Mouse (Mus musculus) left cerebral cortex, postnatal 25 days (tissue): Measurements from ENCODE around the gene Foxf1. TPM values are rescaled to one million over a fixed set of nuclear protein-coding genes. Genes with fewer than 3 reads are reported as not detected.
A peak's percentile ranks its signal among the peaks of the same experiment; 100 is the strongest.

Experiments used
- DNase-seq, 2 experiments: peaks; one replicate each; pipeline ENCODE4 v3.0.0; 2022; ENCODE audit warnings: low spot score in 2 of 2, mixed read lengths in 1 of 2
- intact Hi-C: fragments of 180-260 bp; cut with DNase I; formaldehyde crosslinking; loops from one replicate; pipeline ENCODE4 v1.15.1; 2025
- total RNA-seq, 2 experiments: library from RNA; stranded (reverse); gene quantifications; 2 replicates each; pipeline ENCODE4 v1.2.3; 2021

Foxf1 gene
- total RNA-seq: 1 to 10 TPM in 1 of 2 experiments, under 1 TPM in 1; 0.87 to 1.1 TPM

GRCm38 (mm10) chr8:121084210-121084951 is at the start of gene Foxf1:
Gene Foxf1 (plus strand): TSS chr8:121084386.
- intact Hi-C loops: no loop called here
- no peak for DNase-seq

GRCm38 (mm10) chr8:121035611-121036010 is 48.6 kb upstream of the Foxf1 start:
- intact Hi-C loops: no loop called here

DNA sequence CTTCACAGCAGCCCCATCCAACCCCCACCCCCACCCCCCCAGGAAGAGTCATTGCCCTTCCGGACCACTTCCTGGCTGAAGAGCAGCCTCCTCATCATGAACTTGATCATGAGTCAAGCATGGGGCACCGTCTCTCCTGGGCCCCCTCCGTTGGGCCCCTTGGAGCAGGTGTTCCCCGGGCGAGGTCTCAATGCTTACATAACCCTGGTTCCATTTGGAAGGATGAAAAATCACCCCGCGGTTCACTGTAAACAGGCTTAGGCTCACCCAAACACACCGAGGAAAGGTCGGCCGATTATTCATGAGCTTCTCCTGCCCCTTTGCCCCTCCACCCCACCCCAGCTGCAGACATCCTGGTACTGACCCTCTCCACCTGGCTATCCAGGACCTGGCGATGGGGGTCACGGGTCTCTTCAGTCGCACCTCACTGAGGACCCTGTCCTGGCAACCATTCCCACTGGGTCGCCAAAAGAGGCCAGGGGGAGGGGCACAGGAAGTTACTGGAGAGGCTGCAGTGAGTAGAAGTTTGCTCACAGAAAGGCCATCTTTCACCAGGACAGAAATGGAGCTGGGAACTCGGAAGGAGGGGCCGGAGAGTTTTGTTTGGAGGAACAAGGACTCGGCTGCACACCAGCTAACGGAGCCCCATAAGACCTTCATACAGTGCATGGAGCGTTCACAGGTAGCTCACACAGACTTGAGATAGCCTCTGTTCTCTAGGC is 40.3 kb upstream of the Foxf1 start:
- intact Hi-C loops: no loop called here
- DNase-seq: no peak

More at GRCm38 (mm10) chr8:121035611-121036010, 48.6 kb upstream of the Foxf1 start:
- no peak for DNase-seq

- no peak for DNase-seq
- intact Hi-C loops: no loop called here
Measured at GRCm38 (mm10) chr8:121047441-121047840, 36.7 kb upstream of the Foxf1 start.

- no peak for DNase-seq
- intact Hi-C loops: no loop called here
Measured at GRCm38 (mm10) chr8:121058081-121058480, 26.1 kb upstream of the Foxf1 start.

DNA sequence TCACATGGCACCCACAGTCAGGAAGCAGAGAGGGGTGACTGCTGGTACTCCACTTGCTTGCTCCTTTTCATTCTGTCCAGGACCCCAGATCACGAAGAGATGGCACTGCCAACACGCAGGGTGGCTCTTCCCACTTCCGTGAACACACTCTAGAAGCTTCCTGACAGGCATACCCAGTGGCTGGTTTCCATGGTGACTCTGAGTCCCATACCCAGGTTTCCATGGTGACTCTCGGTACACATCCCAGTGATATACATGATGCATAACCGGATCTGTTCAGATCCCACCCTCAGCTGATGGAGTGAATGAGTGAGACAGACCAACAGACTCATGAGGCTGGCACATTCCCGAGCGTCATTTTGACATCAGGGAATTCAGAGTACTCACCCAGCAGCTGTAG is 25.1 kb upstream of the Foxf1 start:
- DNase-seq: peak; percentile 57 to 69
- intact Hi-C loops: no loop called here

- intact Hi-C loops: no loop called here
- no peak for DNase-seq
Measured at GRCm38 (mm10) chr8:121062521-121062920, 21.7 kb upstream of the Foxf1 start.

DNA sequence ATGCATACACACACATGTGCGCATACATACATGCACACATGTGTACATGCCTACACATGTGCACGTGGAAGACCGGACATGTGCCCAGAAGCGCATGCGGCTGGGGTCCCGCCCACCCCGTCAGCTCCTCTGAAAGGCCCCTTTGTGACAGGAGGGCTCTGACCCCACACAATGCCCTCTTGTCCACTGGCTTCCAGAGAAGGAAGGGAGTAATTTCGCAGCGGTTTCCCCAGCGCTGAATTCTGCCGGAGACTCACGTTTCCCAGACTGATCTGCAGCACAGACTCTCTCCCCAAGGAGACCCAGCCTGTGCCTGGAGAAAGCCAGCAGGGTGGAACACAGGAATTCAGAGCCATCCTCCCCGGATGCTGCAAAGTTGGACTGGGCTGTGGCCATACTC is 20.5 kb upstream of the Foxf1 start:
- intact Hi-C loops: no loop called here

DNA sequence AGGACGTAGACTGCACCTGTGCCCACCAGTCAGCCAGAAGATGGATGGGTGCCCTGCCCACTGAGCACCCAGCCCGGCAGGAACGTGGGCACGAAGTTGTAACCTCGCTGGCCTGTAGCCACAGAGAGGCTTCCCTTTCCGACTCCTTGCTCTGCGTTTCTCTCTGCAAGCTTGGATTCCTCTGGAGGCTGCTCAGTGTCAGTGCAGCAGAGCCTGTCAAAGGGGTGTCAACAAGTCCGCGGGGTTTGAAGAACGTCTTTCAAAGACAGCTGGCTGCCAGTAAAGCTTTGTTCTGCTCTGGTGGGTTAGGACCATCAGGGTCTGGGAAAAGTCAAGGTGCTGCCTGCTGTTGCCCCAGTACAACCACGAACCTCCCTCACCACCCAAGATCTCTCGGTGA is 12.7 kb upstream of the Foxf1 start:
- intact Hi-C loops: loop anchor here (5.0 kb wide), 2 partner anchors 99 to 184 kb away; no protein-coding TSS in a partner anchor
- DNase-seq: no peak

More for the DNA sequence above, 20.5 kb upstream of the Foxf1 start:
- no peak for DNase-seq

DNA sequence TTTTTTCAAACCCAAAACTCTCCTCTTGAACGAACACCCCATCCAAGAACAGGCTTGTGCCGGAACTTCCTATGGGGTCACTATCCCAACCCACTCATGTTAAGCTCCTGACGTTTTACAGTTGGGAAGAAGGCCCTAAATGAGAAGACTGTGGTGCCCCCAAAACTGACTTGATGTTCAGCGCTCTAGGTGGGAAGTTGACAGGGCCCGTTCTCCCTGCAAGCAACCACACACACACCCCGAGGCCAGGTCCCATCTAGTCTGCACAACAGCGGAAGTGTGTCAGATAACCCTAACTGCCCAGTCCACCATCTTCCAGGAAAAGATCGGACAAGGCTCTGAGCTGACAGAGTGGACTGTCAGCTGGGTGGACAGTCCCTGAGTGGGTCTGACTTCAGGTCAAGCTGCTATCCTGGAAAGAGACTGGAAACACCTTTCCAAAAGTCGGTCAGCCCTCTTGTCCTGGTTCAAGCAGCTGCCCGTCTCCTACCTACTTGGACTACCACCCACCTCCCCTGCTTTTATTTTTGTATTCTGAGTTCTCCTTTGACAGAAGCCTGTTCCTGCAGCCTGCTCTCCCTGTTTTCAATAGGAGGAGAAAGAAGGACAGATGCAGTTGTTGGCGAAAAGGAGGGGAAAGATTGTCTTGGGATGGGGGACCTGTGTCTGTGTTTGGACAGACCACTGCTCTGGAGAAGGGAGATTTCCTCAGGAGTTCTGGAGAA is 11.6 kb upstream of the Foxf1 start:
- no peak for DNase-seq
- intact Hi-C loops: loop anchor here (5.0 kb wide), 2 partner anchors 100 to 185 kb away; no protein-coding TSS in a partner anchor

GRCm38 (mm10) chr8:121073174-121074107 is 10.7 kb upstream of the Foxf1 start:
- no peak for DNase-seq
- intact Hi-C loops: loop anchor here (5.0 kb wide), 2 partner anchors 101 to 186 kb away; no protein-coding TSS in a partner anchor

GRCm38 (mm10) chr8:121074108-121074847 is 9.9 kb upstream of the Foxf1 start:
- intact Hi-C loops: loop anchor here (5.0 kb wide), 2 partner anchors 102 to 187 kb away; no protein-coding TSS in a partner anchor
- DNase-seq: no peak

DNA sequence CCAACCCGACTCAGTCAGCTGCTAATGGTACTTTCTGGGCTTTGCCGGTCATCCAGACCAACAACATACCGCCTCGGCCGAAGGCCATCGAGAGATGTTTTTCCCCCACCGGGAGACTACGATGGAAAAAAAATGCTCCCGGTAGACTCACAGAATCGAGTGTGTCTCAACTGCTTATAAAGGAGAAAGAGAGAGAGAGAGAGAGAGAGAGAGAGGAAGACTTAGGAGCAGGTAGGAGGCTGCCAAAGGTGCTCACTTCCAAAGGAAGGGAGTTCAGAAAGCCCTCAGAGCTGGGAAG is 9.4 kb upstream of the Foxf1 start:
- no peak for DNase-seq
- intact Hi-C loops: loop anchor here (5.0 kb wide), 2 partner anchors 102 to 187 kb away; no protein-coding TSS in a partner anchor

DNA sequence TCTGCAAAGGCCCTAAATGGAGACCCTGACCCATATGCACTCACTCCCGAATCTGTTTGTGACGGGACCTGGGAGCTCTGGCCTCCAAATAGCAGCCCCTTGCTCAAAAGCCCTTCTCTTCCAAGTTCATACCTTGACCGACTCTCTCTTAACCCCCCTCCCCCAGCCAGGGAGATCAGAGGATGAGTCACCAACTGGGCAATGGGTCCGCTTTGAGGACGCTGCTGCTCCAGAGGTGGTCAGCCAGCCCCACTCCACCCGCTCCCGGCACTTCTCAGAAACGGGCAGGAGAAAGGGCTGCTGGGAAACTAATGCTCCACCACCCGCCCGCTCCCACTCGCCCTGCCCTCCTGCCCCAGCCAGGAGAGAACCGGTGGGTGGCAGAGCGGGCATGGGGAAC is 8.2 kb upstream of the Foxf1 start:
- intact Hi-C loops: no loop called here
- no peak for DNase-seq

GRCm38 (mm10) chr8:121076555-121076954 is 7.6 kb upstream of the Foxf1 start:
- intact Hi-C loops: no loop called here
- no peak for DNase-seq

- intact Hi-C loops: no loop called here
- no peak for DNase-seq
Measured at GRCm38 (mm10) chr8:121078721-121079120, 5.5 kb upstream of the Foxf1 start.

DNA sequence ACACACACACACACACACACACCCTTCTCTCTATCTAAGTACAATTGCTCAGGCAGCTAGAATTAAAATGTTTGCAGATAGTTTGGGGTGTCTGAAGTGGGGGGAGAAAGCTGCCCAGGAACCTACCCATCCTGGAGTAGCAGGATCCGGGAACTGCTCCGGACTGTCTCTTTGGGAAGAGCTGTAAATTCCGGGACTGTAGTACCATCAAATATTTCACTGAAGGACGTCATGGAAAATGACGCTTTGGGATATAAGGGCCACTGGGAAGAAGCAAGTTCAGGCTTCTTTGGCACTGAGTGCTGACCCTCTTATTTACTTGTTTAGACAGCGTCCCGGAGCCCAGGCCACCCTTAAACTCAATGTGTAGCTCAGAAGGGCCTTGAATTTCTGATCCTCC is 5.0 kb upstream of the Foxf1 start:
- DNase-seq: no peak
- intact Hi-C loops: no loop called here

DNA sequence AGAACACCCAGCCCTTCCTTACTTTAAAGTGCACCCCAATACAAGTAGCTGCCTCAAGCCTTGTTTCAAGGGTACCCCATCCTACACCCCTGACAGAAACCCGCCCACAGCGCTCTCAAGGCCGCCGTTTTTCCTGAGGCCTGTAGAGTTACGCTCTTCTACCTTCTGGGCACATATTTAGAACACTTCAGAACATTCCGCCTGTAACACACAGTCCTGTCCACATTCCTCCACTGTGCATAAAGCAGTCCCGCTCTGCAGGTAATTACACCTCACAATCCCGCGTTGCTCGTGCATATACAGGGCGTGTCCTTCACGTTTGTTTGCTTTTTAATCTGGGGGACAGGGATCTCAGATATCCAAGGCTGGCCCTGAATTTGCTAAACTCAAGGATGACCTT is 4.2 kb upstream of the Foxf1 start:
- intact Hi-C loops: no loop called here
- no peak for DNase-seq
